Mouse (Mus musculus): ENCODE results near the gene Bcat1.

The Bcat1 gene

DNA sequence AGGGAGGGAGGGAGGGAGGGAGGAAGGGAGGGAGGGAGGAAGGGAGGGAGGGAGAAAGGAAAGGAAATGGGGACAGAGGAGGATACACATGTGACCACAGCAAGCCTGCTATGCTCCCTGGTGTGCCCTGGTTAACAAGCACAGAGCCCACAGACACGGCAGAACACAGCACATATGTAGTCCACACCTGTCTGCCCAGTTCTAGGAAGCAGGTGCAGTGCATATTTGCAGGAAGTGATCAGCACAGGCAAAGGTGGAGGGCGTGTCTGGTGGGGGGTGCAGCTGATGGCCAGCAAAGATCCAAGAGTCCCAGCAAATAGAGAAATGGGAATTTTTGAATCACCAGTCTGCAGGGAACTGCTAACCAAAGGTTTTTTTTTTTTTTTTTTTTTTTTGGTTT is 23.3 kb downstream of the Bcat1 start:
- DNase-seq = no peak

DNA sequence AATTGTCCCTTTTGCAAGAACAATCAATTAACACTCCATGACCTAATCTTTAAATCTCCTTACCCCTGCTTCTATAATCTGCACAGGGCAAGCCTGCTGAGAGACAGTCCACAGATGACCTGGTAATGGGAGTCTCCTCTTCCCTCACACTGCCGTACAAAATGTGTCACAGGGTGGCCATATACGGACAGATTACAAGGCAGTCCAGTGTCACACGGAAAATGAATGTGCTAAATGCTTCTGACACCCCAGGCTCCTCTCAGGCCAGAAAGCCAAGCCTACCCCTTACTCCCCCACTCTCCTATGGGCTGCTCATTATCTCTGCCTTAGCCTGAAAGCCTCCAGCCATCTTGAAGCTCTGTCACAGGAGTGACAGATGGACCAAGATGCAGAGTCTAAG is 25.1 kb downstream of the Bcat1 start:
- DNase-seq = no peak

DNA sequence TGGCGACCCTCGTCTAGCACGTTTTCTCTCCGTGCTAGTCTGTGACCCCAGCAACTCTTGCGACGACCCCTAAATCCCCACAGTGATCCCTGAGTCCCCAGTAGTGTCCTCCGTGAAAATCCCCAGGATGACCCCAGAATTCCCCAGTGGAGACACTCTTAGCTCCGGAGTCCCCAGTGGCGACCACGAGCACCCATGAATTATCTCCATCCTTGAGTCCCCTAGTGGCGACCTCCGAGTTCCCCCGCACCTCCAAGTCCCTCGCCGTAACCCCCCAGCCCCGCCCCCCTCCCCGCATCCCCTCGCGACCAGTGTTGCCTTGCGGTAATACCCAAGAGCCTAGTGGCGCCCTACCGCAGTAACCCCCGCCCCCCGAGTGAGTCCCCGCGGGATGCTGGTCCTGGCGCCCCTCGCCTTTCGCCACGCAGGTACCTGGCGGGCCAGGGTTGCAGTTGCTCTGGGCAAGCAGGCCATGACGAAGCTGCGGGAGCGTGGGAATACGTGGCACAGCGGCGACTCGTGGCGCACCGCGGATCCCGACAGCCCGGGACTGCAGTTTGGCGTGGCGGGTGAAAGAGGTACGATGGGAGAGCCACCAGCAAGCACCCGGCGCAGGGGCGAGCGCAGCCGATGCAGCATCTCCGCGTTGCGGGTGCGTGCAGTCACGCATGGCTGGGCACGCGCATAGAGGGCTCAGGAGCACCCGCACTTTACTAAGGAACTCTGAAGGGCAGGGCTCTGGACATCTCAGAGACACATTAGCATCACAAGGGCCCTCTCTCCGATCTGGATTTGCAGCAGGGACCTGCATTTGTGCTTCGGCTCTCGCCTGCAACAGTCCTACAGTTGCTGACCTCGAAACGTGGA is 27.6 kb downstream of the Bcat1 start:
- peak; percentile 69 to 72 for DNase-seq

DNA sequence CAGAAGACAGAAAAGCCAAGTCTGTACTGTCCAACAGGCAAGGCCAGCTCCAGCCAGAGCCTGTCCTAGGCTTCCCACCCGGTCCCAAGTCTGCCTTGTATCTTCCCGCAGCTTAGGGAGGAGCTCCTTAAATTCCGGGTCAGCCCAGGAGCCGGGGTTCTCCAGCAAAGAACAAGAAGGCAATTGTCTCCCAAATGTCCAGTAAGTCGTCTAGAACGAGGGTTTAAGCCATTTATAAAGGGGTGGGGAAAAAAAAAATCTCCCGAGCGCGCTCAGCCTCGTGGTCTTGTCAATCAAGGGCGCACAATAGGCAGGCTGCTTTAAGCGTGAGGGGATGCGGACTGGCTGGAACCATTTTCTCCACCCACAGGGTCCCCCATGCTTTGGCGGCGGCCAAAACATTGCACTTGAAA is 28.5 kb downstream of the Bcat1 start:
- DNase-seq = peak; percentile 75

DNA sequence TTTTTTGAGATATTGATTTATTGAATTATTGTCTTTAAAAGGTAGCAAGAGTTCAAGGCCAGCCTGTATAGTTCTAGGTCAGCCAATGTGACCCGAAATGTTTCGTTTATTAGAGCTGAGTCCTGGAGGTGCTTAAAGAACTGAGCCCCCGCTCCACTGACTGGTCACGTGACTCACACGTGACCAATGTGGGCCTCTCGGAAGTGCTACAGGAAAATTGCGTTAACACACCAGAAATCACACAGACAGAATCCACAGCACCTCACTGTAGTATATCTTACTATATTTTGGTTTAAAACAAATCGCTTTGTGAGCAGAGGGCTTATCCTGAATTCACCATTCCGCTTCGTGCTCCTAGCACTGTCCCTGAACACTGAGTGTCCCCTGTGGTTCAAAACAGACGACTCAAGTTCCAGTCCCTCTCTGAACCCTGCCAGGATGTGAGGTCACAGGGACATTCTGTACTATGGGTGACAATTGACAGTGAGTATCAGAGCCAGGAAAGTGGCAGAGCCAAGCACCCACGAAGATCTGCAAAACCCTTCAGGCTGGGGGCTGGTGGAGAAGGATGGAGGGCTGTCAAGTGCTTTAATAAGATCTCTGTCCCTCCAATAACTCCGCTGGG is 29.6 kb downstream of the Bcat1 start:
- peak; percentile 55 to 59 for DNase-seq

DNA sequence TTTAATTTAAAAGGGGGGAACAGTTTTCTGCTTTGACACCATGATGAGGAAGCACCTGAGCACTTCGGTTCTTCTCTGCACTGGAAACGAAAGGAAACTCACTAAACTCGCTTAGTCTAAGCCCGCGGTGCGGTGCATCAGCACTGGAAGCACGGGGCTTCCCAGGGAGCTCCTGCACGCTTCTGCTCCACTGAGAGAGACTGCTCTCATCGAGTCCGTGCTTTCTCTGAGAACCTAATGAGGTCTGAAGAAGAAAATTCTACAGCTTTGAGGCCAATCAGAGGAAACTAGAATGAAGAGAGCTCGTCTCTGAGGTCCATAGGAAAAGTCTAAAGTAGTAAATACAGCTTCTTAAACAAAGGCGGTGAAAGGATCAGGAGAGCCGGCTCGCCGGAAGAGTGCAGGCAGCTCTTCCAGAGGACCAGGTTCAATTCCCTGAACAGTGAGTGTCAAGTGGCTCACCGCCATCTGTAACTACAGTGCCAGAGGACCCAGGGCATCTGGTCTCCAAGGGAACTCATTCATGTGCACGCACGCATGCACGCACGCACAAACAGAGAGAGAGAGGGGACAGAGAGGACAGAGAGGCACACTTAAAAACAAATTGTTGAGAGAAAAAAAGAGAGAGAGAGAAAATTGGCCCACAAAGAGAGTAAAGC is 30.9 kb downstream of the Bcat1 start:
- peak; percentile 45 to 46 for DNase-seq

DNA sequence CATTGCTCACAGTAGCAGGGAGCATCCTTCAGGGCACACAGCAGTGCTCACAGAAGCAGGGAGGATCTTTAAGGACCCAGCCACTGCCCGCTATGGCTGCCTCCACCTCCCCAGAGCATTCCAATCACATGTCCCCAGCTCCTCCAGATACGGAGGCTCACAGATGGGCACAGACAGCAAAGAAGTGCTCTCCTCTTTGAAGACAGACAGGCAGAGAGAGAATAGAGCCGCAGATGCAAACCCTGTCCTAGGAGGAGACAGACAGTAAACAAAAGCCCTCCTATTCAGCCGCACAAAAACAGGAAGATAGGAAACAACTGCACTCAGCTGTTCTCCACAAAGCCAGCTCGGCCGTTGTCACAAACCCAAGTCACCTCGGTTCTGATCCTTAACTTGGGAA is 35.3 kb downstream of the Bcat1 start:
- DNase-seq = no peak

DNA sequence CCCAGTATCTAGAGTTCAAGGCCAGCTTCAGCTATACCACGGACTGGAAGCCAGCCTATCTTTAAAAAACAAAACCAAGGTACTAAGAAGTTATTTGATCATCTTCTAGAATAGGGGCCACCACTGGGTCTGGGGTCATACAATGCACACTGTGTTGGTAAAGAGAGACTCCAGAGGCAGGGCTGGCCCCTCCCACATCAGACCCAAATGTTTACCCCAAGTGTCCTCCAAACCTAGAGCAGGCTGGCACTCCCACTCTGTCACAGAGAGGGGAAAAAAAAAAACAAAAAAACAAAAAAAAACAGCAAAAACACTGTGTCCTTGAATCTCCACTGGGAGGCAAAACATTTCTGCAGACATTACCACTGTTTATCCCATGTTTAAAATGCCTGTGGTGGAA is 38.4 kb downstream of the Bcat1 start:
- DNase-seq = no peak

DNA sequence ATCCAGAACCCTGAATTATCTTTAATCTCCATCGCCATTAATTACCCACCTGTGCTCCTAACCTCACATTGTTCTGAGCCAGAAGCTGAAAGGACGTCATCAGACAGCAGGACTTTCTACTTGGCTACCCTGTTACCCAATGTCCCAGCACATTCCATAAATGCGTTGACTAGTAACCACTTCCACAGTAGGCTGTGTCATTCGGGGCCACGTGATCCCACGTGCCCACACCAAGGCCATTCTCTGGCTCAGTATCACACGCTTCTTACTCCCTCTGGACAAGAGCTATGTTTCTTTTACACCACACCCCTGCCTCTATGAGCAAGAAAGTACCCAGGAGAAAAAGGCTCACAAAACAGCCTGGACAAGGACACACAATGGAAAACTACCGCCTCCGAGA is 40.6 kb downstream of the Bcat1 start:
- no peak for DNase-seq

DNA sequence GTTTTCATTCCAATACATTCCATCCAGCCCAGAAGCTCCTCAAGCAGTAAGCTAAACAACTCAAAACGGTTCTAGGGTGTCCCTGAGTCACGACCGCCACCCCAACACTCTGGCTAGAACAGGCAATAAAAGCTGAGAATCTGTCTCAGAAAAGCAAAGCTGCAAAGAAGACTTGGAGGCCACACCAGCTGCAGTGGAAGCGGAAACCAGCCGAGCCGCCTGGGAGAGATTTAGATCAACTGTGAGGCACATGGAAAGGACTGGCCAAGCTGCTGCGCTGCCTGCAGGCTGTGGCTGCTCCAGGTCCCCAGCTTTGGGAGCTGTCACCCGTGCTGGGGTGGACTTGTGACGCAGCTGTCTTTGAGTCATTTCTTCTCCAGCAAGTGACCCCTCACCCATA is 45.4 kb downstream of the Bcat1 start:
- no peak for DNase-seq

DNA sequence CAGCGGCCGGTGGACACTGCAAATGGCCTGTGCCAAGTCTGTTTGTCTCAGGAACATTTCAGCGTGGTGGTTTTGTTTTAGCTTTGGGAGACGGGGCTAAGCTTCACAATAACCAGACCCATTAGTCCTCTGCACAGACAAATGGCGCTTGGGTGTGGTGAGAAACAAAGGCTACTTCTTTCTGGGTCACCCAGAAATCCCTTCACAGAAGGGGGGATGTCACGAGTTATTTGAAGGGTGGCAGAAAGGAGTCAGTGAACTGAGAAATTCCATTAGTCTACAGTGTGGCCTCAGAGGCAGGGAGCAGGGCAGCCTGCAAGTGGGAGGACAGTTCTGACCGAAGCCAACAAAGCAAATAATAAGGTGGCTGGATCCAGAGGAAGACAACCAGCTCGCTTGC is 52.0 kb downstream of the Bcat1 start:
- DNase-seq = no peak

DNA sequence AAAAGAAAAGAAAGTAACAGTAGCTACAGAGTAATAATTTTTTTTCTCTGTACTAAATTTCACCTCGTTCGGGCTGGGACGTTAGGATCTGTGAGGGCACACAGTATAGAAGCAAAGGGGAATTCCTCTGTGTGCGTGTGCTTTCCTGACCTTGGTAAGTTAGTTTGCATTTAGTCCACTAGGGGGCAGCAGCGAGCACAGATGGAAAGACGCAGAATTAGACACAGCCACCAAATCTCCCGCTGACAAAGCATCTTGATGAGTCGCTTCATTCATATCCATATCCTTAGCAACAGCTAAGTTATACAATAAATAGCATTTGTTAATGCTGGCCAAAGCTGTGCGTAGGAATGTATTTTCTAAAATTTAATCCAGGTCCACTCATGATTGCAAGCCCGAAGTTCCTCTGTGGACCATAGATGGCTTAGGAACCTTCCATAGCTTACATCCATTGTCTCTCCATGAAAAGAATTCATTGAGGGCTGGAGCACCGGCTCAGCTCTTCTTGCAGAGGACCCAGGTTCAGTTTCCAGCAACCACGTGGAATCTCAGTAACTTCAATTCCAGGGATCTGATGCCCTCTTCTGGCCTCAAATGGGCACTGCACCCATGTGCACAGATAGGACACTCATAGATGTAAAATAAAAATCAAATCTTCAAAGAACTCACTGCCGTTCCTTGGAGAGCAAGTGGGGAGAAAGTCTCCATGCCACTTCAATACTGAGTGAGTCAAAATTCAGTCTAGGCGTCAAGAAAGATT is 52.8 kb downstream of the Bcat1 start:
- DNase-seq = peak; percentile 58 to 80

DNA sequence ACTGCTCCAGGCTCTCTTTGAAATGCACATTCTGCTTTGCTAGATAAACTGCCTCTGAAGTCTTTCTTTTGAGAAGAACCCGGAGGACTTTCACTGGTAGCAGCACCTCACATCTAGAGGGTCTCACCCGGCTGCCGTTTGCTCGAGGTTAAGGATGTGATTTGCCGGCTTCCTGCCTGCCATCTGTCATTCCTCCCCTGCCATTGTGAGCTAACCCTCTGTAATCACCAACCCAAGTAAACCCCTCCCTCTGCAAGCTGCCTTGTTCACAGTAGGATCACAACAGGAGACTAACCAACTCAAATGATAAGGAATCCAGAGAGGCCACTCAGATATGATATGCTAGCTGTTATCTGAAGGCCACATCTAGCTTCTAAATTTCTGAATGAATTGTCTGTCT is 53.6 kb downstream of the Bcat1 start:
- DNase-seq = no peak

DNA sequence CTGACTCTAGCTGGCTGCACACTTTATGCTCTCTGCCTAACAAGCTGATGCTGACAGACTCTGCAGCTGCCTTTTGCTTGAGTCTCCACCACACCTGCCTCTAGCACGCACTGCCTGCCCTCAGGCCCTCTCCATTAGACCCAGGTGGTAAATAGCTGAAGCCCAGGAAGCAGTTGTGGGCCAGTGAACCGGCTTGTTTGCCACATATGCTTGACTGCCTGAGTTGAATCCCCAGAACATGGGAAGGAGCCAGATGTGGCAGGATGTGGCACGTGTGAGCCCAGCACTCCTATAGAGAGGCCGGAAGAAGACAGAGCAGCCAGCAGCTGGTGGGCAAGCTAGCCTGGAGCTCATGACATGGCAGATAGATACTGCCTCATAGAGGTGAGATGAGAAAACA is 55.4 kb downstream of the Bcat1 start:
- no peak for DNase-seq

DNA sequence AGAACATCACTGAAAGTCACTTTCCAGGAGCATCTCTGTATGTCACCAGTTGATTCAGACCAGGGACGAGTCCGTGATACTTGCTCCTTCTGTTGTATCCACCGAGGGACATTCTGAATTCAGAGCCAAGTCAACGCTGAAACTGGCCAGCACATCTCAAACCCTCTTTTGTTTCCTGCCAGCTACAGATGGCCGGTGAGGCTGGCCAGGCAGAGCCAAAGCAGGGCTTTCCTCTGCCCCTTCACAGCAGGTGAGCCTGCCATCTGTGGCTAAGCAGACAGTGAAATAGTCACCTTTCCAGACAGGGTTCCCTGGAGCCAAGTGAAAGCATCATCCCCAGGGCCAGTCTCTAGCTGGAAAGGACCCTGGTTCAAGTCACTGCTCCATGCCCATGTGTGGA is 57.7 kb downstream of the Bcat1 start:
- DNase-seq = peak; percentile 94 to 96

DNA sequence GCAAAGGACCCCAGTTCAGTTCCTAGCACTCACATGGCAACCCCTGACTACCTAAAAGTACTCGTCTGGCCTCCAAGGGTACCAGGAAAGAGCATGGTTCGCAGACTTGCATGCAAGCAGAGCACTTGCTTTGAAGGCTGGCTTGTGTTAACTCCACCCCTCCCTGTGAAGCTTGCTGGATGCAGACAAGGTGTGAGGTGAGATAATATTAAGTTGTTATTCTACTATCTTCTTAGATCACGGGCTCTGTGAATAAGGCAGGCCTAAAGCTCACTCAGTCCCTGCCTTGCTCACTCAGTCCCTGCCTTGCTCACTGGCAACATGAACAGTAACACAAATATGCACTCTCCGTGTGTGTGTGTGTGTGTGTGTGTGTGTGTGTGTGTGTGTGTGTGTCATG is 58.5 kb downstream of the Bcat1 start:
- no peak for DNase-seq

DNA sequence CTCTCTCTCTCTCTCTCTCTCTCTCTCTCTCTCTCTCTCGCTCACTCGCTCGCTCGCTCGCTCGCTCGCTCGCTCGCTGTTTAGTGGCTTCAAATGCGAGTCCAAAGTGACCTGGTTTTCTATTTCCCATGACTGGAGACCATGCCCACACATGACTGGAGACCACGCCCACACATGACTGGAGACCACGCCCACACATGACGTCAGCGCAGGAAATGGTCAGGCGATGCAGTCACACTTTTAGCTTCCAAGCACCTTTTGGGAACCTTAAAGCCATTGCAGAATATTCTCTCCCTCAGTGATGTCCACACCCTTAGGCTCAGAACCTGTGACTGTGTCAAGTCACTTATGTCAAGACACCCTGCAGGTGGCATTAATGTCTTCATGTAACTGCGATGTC is 59.3 kb downstream of the Bcat1 start:
- DNase-seq = no peak

DNA sequence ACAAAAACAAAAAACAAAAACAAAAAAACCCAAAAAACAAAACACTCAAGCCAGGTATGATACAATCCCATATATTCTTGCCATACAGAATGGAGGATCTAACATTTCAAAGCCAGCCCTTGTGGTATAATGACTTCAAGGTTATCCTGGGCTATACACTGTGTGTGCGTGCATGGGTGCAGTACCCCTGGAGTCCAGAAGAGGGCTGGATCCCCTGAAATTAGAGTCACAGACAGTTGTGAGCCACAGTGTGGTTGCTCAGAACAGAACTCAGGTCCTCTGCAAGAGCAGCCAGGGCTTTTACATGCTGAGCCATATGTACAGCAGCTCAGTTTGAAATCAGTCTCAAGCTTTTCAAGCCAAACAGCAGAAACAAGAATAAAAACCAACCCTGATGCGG is 61.0 kb downstream of the Bcat1 start:
- peak in 1 of 2 experiments; percentile 54 for DNase-seq

DNA sequence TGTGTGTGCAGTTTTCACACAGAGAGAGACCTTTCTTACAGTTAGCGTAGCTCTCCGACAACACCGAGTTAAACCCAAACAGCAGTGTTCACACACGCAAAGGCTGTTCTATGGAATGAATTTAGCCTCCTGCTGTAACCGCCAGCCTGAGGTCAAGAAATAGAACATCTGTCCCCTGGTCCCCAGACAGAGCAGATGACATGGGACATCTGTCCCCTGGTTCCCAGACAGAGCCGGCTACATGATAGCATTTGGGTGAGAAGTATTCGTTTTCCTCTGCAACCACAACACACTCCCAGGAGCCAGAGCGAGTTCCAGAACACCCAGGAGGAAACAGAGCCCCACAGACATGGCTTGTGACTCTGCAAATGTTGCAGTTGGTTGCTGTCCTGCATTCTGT is 63.3 kb downstream of the Bcat1 start:
- DNase-seq = no peak

DNA sequence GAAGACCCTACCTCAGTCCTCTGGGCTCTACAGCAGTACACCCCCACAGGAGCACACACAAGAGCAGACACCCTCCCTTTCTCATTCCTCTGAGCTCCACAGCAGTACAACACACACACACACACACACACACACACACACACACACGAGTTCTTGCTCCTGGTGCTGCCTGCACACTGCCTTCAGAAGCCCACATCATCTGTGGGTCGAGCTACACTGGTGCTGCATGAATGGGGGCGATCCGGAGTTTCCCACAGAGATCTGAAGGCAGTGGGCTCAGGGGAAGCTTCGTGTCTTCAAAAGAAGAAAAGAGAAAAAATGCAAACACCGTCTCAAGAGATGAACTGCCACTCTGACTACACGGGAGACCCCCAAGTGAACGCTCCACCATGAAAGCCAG is 64.8 kb downstream of the Bcat1 start:
- no peak for DNase-seq

DNA sequence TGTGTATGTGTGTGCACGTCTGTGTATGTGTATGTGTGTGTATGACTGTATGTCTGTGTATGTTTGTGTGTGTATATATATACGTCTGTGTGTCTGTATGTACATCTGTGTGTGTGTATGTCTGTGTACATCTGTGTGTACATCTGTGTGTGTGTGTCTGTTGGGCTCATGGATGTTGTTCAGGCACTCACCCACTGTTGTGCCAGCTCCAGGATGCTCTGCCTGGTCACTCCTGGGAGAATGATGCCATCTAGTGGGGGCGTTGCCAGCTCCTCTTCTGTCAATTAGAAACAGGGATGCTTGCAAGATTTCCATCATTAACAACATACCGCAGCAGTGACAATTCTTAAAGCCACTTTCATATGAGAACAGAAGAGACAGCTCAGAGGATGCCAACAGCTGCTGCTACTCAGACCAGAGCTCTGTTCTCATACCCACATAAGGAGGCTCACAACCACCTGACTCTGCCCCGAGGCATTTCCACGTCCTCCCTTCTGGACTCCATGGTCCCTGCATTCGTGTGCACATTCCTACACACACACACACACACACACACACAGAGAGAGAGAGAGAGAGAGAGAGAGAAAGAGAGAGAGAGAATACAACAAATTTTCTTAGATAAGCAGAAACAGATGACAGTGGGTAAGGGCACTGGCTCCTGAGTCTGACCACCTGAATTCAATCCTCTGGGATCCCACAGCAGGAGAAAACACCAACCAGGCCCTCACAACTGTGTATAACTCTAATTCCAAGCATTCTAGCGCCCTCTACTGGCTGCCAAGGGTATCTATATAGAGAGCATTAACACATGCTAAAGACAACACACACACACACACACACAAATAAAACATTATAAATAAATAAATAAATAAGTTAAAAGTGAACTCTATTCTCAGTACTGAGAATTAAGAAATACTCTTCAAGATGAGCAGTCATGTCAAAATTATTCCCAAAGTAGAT is 65.8 kb downstream of the Bcat1 start:
- DNase-seq = peak; percentile 79 to 85

DNA sequence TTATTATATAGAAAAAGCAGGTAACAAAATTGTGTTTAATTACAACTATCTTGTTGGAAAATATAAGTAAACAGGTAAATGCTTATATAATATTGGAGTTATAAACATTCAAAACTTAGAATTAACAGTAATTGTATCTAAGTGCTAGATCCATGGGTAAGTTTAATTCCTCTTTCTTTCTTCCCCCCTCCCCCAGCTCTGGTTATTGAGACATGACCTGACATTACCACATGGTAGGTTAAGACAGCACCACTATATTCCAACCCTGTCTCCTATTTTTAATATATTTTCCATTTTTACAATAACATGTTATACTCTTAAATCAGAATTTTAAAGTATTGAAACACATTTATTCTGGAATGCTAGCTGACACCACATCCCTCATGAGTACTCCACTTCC is 72.5 kb downstream of the Bcat1 start:
- DNase-seq = no peak

Data from cerebellum, postnatal 14 days (tissue).